Mouse (Mus musculus) heart, adult 11 months (tissue): ENCODE measurements around the gene Cul1.

ENCODE experiments used
- DNase-seq: peaks from one replicate; pipeline ENCODE4 v3.0.0; 2022

Cul1 gene

DNA sequence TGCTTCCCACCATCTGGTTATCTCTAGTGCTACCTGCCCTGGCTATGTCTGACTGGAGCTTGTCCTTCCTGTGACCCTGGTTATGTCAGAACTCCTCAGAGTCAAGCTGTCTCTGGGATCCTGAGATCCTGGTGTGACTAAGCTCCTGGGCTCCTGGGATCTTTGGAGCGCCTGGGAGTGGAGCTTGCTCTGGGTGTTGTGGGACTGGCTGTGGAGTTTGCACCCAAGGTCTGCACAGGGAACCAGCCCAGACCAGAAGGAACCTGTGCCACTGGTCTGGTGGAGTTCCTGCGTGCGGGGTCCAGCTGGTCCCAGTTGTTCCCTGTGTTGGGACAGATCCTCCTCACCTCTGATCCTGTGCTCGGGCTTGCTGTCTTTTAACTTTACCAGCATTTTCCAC, 41.4 kb downstream of the Cul1 start:
- peak; percentile 86 for DNase-seq

DNA sequence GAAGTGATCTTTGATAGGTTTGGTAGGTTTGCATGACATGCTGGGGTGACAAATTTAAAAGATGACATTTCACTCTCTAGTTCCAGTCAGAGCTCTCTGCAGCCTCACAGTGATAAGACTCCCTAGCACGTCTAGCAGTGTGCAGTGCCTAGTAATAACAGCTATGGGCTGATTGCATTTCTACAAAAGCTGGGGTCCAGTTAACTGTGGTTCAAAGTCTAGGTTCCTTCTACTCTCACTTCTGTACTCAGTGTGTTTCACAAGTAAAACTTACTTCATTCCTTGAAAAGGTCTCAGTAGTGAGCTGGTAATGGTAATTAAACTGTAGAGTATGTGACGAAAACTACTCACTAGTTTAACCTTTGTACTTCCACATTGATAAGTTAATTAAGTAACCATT, 66.8 kb downstream of the Cul1 start:
- DNase-seq, result no peak

DNA sequence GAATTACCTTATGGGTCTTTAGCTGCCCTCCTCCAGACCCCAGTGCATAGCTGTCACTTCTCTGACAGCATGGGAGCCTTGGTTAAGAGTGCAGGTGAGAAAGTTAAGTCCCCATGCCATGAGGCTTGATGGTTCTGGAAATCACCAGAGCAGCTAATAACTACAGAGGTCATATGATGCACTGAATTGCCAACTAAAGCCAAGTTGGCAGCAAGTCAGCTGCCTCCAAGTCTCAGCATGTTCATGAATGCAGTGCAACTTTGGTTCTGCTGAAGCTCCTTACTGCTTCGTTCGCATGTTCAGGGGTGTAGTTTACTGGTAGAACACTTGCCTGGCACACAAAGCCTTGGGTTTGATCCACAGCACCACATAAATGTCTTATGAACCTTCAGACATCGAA, 69.2 kb downstream of the Cul1 start:
- no peak for DNase-seq

DNA sequence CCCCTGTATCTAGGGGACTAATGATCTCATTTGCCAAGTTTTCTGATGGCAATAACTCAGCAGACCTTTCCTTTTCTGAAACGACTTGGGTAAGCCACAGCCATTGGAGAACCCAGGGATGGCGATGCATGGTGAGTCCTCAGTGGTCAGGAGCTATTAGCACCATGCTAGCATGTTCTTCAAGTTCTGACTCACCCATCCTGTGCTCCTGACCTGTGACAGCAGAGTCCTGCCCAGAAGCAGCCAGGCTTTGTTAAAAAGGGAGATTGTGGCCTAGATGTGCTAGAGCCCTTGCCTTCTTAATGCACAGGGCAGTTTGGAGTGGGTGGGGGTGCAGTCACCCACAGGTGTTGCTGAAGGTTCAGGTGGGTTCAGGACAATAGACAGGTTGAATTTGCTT, 71.8 kb downstream of the Cul1 start:
- no peak for DNase-seq

DNA sequence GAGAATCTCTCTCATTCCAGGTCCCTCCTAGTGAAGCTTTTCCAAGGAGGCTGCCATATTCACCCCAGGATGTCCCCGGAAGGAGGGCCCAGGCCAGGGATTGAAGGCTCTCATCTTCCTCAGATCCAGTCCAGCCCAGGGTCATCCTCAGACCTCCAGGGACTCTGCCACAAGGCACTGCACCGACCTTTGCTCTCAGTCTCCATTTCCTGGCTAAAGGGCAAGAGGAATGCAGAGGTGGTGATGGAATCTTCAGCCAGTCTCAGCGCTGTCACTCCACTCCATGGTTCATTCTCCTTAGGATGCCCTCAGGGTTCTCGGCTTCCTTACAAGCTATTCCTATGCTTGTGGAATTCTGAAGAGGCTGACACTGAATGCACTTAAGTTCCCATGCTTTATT, 73.2 kb downstream of the Cul1 start:
- DNase-seq, result no peak

DNA sequence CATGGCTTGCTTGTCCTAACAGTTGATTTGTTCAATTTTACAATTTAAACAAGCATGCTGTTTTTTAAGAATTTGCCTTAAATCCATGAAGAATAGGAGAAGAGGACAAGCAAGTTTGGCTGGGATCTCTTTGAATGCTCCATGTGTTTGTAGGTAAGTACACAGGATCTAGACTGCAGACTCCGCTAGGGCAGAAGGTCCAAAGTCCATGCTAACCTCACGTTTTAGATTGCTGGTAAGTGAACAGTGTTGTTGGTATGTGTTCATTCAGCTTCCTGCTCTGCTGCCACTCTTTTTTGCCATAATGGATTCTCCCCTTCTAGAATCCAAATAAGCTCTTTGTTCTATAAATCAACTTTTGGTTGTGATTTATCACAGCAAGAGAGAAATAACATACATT, 73.9 kb downstream of the Cul1 start:
- no peak for DNase-seq

DNA sequence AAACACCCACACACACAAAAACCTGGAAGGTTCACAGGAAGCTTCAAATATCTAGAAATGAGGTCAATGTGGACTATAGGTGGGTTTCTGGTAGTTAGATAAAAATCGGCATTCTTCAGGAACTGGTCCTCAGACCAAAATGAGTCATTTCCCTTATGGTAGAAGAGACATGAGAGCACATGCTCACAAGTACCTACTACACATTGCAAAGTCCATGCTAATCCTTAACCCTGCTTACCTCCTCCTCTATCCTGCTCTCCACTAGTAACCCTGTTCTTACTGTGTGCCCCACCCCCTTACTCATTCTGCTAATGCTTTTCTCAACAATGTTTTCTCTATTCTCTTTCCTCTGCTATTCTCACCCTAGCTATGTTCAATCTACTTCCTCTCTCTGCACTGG, 74.5 kb downstream of the Cul1 start:
- no peak for DNase-seq

DNA sequence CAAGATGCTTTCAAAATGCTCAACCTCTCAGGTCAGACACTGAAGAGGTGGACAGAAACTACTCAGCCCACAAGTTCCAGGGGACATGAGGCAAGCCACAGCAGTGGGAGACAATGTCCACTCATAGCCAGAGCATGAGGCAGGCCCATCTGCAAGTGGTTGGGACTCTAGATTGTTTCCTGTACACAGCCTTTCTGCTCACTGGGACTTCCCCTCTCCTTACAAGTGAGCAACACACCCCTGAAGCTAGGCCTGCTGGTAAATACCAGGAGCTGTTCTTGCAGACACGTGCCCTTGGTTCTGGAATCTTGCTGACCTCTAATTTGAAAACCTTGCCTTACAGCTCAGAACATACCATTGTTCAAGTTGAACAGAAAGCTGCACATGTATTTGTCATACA, 79.3 kb downstream of the Cul1 start:
- no peak for DNase-seq

DNA sequence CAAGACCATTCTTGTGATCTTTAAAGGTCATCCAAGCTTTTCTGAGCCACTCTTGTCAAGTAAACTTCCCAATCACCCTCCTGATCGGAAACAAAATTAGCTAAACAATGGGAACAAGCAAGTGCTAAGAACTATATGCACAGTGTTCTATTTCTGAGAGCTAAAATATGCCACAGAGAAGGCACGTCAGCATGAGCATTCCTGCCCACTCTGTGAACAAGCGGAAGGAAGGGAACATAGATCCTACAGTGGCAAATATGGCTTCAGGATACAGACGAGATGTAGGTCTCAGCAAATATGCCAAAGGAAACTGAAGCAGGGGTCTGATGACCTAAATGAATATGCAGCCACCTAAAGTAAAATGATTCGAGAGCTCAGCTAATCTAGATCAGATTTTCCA, 82.1 kb downstream of the Cul1 start:
- DNase-seq, result no peak

DNA sequence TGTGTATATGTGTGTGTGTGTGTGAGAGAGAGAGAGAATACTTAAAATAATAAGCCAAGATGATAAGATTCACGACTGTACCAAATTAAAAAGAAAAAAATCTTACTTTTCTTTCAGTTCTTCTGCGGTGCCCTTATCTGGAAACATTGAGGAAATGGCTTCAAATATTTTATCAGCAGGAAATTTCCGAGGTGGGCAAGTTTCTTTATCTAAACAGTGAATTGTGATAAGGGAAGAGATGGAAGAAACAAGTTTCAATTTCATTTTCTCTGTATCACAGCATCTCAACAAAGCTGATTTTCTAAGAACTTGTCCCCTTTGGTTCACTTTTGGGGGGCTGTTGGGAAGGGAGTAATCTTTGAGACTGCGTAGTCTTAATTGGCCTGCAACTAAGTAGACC, 99.1 kb downstream of the Cul1 start:
- no peak for DNase-seq

DNA sequence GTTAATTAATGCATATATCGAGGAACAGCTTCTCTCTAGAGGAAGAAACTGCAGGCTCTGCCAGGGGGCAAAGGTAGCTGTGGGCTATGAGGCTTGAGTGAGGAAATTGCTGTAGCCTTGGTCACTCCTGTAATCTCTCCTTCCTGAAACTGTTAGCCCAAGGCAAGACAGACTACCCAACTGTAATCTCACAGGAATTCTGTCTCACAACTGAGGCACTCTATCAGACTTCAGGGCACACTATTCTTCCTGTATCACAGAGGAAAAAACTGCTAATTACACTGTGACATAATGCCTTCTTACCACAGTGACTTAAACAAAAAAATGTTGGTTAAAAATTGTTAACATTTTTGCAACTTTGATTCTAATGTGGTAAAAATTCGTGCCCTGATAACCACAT, 106.1 kb downstream of the Cul1 start:
- DNase-seq, result no peak

DNA sequence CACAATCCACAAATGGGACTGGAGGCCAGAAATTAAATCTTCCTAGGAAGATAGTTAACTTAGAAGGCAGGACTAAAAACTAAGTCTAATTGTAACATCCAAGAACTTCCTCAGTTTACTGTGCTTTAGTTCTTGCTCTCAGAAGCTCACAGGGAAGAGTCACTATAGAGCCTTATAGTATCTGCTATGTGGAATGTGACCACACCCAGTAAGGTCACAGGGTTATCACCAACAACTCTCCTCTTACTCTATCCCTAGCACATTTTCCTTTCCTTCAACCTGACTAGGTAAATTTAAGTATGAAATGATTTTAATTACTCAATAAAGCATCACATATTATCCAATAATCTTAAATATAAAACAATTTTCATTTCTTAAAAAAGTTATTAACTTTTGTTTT, 107.2 kb downstream of the Cul1 start:
- no peak for DNase-seq

DNA sequence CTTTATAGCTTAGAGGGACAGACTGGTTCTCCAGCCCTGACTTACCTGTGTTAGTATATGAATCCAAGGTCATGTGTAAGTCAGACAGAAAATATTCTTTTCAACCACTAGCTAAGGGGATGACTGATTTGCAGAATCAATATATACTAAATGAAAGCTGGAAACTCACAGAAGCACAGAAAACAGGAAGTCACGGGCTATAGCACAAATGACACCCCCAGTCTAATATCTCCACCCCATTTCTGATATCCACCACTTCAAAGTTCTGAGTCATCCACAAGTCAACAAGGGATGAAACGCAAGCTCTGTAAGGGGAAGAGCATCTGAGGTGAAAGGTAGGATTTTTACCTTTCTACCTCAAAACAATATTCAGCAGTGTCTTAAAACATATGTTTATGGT, 107.6 kb downstream of the Cul1 start:
- no peak for DNase-seq

DNA sequence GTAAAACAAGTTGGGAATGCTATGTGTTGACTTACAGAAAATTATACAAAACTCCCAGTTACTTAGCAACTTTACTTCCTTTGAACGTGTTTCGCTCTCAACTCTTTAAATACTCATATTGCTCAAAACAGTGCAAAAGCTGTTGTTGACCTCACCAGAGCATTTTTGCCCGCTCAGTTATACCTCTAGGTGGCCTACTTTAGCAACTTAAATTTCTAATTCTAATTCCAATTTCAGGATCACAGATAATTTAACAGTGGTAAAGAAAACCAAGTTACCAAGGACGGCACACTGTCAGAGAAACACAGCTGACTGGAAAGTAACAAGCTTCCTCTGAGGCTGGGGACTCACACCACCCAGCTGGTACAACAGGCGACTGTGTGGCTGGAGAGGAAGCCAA, 108.2 kb downstream of the Cul1 start:
- no peak for DNase-seq

DNA sequence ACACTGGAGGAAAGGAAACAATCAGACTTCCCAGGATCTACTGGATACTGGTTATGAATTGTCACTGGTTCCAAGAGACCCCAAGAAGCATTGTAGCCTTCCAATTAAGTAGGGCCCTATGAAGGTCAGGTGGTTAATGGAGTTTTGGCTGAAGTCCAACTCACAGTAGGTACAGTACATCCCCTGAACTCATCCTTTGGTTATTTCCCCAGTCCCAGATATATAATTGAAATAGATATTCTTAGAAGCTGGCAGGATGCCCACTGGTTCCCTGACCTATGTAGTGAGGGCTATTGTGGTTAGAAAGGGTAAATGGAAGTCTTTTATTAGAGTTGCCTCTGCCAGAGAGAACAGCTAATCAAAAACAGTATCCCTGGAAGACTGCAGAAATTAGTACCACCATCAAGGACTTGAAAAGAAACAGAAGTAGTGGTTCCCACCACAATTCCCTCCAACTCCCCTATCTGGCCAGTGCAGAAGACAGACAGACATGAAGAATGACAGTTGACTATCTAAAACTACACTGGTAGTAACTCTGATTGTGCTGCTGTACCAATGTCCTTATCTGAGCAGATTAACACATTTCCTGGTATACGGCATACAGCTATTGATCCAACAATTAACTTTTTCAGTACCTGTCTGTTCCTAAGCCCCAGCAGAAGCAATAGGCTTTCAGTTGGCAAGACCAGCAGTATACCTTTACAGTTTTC, 112.3 kb downstream of the Cul1 start:
- DNase-seq, result no peak

DNA sequence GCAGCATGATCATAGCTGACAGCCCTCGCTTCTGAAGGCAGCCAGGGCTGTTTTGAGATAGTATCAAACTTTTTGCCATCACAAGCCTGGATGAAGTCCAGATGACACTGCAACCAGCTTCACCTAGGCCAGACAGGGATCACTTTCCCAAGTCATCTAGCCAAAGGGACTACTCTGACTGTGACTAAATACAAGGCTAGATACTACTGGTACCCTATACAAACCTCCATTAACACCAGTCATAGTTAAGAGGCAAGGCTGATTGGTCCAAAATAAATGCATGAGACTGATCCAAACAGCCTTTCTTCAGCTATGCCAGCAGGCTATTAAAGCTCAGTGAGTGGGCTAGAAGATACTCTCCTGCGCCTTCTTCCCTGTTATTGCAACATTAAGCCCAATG, 119.7 kb downstream of the Cul1 start:
- DNase-seq, result no peak
